Mouse (Mus musculus) CD4-positive helper T cell, adult 2 months (primary cell): ENCODE measurements around the gene Gm38655.

Experiments used
- DNase-seq: peaks from one replicate; pipeline ENCODE4 v3.0.0-alpha.2; 2012; ENCODE audit warnings: low read depth, missing footprints, low spot score

The Gm38655 gene

DNA sequence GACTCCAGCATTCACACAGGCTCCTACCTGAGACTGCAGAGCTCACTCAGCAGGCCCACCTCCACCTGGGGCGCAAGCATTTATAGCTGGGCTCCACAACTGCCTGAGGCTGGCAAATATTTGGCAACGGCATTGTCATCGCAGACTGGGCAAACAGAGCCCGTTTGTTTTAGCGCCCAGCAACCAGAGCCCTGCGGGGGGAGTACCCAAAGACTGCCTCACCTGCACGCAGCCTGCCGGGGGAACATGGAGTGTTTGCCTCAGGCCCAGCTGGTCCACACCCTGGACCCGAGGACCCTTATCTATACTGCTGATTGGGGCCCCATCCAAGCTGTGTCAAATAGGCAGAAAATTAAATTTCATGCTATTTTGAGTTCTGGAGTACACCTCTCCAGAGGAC lies at the start of gene Gm38655:
Gm38655 (minus strand) TSS at position 61 of the 400 bp plus-strand sequence.
- DNase-seq = no peak

- DNase-seq = peak; percentile 89
Measured at GRCm38 (mm10) chr17:25224586-25225222, 49.4 kb upstream of the Gm38655 start.

GRCm38 (mm10) chr17:25222951-25223601 lies 47.8 kb upstream of the Gm38655 start:
- peak; percentile 63 for DNase-seq

DNA sequence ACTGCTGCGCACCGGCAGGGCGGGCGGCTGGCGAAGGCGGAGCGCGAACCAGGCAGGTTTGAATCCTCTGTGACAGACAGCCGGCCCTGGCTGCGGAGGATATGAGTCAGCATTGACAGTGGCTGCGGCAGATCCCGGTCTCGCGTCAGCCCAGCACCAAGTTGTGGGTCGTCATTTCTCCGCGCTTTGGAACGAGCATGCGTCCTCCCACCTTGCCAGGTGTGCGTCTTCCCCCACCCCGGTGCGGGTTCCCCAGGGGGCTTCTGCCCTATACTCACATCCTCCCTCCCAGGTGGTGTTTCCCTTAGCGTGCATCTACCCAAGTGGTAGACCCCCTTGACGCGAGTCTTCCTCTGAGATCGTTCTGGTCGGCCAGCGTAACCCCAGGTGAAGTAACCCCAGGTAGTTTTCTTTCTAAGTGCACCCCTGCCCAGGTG lies 47.3 kb upstream of the Gm38655 start:
- peak; percentile 76 for DNase-seq

DNA sequence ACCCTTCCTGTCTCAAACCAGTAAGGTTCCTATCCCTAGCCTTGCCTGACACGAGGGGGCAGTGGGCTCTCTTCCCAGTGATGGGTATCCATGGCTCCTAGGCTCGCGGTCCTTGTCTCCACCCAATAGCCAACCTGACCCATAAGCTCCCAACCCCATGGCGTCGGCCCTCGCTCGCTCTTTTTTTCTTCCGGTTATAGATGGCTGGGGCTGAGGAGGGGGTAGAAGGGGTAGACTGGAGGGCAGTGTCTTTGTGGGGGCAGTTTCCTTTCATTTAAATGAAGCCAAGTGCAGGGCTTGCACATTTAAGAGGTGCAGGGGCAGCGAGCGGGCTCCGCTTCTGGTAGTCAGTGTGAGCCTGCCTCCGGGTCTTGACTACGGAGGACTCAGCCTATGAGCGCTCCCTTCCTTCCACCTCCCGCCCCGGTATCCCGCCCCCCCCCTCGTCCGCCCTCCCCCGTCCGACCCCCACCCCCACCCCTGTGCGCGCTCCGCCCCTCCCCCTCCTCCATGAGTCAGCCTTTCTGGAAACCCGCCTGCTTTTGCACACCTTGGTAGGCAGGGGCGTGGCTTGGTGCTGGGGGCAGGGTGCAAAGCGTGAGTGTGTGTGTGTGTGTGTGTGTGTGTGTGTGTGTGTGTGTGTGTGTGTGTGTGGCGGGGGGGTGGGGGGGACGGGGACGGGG lies 46.7 kb upstream of the Gm38655 start:
- DNase-seq = peak; percentile 88

DNA sequence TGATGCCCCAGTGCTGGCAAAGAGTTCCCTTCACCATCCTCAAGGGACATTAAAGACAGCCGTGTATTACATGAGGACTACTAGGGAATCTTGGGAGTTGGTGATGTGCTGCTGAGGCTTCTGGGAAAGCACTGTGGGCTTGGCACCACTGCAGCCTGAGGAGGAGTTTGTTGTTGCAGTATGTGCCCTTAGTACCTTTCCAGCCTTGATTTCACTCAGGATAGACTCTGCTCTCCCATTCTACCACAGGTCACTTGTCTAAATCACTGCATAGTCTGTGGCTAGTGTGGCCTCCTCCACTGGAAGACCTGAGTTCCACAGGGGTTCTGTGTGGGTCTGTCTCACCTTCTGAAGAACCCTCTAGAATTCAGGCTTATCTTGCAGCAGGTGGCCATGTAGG lies 45.5 kb upstream of the Gm38655 start:
- DNase-seq = no peak

- peak; percentile 79 for DNase-seq
Measured at GRCm38 (mm10) chr17:25219492-25220295, 44.4 kb upstream of the Gm38655 start.

DNA sequence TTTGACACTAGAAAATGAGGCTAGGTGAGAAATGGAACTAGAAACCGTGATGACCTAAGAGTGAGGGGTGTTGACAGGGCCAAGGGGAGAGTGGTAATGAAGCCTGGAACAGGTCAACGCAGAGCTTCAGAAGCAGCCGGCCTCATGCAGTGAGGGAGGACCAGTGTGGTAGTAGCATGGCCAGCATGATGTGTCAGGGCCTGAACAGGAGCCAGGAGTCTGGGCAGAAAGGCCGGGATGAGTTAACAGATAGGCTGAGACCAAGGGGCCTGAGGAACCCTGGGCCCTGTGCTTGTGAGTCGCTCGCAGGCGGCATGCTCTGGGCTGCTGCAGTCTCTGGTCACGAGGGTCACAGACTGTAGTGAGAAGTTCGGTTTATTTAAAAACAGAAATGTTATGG lies 43.7 kb upstream of the Gm38655 start:
- DNase-seq = no peak

DNA sequence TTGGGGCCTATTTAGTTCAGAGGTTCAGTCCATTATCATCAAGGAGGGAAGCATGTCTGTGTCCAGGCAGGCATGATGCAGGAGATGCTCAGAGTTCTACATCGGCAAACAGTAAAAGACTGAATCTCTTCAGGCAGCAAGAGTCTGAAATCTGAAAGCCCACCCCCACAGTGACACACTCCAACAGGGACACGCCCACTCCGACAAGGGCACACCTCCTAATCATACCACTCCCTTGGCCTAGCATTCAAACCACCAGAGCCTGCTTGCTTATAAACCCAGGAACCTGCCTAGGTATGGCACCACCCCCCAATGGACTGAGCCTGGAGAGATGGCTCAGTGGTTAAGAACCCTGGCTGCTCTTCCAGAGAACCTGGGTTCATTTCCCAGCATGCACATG lies 40.2 kb upstream of the Gm38655 start:
- no peak for DNase-seq

GRCm38 (mm10) chr17:25211705-25212104 lies 36.4 kb upstream of the Gm38655 start:
- no peak for DNase-seq

DNA sequence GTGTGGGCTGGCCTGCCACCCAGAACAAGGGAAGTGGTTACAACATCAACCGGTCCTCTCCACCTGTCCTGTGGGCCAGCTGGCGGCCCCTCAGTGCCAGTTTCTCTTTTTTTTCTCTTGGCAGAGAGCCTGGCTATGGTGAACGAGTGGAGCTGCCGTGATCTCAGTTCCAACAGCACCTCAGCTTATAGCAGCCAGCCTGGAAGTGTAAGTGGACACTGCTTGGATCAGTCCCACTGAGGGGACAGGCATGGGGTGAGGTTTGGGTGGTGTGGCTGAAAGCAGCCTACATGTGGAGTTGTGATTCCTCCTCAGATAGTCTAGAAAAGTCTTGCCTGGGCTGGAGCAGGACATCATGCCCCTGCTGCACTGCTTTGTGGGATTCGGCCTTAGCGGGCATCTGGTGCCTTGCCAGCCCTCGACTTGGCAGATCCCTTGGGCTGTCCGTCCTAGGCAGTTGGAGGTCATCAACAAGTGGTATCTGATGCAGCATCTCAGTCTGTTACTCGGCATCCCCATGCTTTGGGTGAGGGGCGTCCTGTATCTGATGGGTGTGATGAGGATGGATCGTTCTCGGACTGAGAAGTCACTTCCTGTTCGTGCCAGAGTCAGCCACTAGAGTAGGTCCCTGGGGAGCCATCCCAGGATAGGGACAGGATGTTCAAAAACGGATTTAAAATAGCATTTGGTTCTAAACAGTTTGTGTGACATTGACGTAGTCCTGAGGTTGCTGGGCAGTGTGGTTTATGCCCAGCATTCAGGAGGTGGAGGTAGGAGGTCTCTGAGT lies 35.6 kb upstream of the Gm38655 start:
- DNase-seq = no peak

DNA sequence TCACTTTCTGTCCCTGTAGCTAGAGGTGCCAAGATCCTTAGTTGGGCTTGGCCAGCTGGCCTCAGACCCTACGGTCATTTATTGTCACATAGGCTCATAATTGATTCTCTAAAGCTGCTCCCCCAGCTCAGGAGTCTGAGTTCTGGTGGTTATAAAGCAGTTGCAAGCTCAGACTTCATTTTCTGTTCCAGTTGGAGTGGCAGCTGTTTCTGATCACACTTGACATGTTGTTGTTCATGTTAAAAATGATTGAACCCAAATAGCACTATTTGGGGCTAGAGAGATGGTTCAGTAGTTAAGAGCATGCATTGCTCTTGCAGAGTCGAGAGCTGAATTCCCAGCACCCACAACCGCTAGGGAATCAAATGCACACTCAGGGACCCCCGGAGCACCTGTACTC lies 34.7 kb upstream of the Gm38655 start:
- DNase-seq = no peak

DNA sequence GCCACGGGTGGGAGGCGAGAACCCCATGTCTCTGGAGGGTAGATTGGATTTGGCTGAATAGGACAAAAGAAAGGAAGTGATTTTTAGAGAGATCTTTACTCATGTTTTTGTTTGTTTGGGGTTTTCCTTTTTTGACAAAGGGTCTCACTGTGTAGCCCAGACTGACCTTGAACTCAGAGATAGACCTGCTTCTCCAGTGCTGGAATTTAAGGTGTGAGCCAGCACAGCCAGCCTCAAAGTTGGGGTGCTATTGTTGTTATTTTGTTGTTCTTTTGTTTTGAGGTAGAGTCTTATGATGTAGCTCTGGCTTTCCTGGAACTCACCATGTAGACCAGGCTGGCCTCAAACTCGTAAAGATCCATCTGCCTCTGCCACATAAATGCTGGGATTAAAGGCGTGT lies 27.1 kb upstream of the Gm38655 start:
- no peak for DNase-seq

DNA sequence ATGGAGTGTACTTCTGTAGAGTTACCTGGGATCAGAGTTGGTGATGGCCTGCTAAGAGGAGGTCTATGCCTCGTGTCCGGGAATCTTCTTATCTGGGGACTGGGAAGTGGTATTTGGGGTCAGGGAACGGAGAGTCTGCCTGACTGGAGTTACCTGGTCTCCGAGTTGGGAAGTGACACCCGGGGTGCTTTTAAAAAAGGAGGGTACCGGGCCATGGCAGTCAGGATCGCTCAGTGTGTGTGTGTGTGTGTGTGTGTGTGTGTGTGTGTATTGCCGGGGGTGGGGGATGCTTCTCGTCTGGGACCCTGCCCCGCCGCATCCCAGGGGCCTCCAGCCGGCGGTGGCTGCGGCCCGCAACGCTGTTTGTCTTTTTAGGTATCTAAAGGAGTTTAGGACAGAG lies 13.8 kb upstream of the Gm38655 start:
- DNase-seq = peak; percentile 34

DNA sequence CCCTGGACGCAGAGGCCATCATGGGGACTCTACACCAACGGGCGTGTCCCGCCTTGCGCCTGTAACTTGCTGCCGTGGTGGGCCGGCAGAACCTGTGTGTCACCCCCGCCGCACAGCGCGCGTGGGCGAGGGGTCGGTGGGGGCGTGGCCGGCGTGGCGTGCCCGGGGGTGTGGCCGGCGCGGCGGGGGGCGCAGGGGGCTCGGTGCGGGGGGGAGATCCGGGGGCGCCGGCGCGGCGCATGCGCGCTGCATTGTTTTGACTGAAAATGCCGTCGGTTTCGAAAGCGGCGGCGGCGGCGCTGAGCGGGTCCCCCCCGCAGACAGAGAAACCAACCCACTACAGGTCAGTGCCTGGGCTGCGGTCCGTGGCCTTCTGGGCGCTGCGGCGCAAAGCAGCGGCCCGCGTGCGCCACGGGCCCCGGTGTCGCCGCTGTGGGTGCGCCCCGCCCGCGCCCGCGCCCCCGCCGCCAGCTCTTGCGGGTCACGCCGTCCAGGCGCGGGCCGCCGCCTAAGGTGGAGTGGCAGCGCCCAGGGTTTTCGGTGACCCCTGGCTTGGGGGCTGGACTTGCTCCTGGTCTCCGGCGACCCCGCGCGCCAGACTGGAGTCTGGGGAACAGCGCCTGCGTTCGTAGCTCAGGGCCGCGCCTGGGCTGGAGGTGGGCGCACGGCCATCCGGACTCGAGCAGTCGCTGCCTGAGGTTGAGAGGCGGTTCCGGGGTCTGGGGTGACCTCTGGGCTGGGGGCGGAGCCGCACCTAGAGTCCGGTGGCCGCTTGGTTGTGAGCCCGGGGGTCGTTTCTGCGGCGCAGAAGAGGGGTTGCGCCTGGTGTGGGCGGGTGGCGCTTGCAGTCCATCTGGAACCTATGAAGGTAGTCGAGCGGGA lies 13.1 kb upstream of the Gm38655 start, which contains the start of gene Unkl:
Unkl (plus strand) TSS at position 248 of the 882 bp plus-strand sequence.
- peak; percentile 81 for DNase-seq

GRCm38 (mm10) chr17:25187784-25188149 lies 12.5 kb upstream of the Gm38655 start:
- no peak for DNase-seq

GRCm38 (mm10) chr17:25184961-25185360 lies 9.7 kb upstream of the Gm38655 start:
- no peak for DNase-seq

GRCm38 (mm10) chr17:25184129-25184691 lies 8.9 kb upstream of the Gm38655 start, which contains the start of gene BC003965:
Gene BC003965, plus strand, starts transcription at chr17:25184554.
- DNase-seq = peak; percentile 99

DNA sequence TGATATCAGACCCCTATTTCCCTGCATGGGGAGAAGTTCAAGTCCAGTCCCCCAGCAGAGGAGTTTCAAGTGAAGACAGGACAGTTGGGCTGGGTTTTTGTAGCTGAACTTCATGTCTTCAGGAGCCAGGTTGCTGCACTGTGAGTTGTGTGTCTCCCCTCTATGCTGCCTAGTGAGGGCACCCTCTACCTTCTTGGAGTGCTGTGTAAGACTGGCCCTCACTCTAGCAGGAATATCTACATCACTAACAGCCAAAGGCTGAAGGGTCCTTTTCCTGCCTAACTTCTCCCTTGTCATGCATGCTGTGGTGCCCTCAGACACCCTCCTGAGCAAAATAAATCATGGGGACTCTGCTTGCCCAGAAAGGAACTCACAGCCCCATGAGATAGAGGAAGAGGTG lies 8.0 kb upstream of the Gm38655 start:
- DNase-seq = peak; percentile 30

- DNase-seq = no peak
Measured at GRCm38 (mm10) chr17:25172558-25172957, 2.7 kb downstream of the Gm38655 start.
